Mouse (Mus musculus): Measurements from ENCODE around the gene Hist1h3c. TPM values are rescaled to one million over a fixed set of nuclear protein-coding genes. Genes with fewer than 3 reads are reported as not detected.

Gene Hist1h3c
- polyA plus RNA-seq, 1 experiment = 50.3 TPM

DNA sequence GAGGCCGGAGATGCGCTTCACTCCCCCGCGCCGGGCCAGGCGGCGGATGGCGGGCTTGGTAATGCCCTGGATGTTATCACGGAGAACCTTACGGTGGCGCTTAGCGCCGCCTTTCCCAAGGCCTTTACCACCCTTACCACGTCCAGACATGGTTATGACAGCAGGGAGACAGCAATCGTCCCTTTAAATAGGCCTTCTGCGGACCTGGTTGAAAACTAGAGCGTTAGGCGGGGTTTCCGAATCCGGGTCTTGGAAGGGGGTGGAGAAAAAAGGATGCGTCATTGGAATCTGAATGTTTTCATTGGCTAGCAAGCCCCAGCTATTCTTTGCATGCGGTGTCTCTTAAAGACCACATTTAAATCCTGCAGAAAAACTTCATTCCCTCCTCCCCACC lies 47.1 kb downstream of the Hist1h3c start, which contains the start of gene Hist1h4c:
Gene Hist1h4c (minus strand): TSS at position 155 of the 394 bp plus-strand sequence.
- DNase-seq (ENCODE audit: low read depth in 1 of 2, low spot score in 2 of 2) = peak; percentile 97 to 99
- under 1% methylated on average over 20 of the region's 22 CpGs for WGBS
- H3K4me3 ChIP-seq (ENCODE audit: extremely low read depth, insufficient read depth, insufficient read length) = peak within 1 kb of the TSS; percentile 52
- H3K4me1 ChIP-seq (ENCODE audit: control insufficient read depth, insufficient read depth, insufficient read length) = peaks cover 4% of the 10 kb centered on the region
- no peaks in the 10 kb centered on the region for H3K36me3 ChIP-seq (ENCODE audit: control insufficient read depth, insufficient read depth, low read length)
- no peaks in the 10 kb centered on the region for H3K27me3 ChIP-seq (ENCODE audit: control insufficient read depth, insufficient read depth, low read length)
- peak within 1 kb of the TSS; percentile 89 for H3K27ac ChIP-seq (ENCODE audit: insufficient read depth, low read length)
- no peak for TF ChIP-seq CTCF (IDR thresholded peaks at IDR 0.05; ENCODE audit: extremely low read depth, insufficient read depth, insufficient read length, insufficient replicate concordance)
- TF ChIP-seq POLR2A (IDR thresholded peaks at IDR 0.05; ENCODE audit: low read depth, low read length) = peak; percentile 100

DNA sequence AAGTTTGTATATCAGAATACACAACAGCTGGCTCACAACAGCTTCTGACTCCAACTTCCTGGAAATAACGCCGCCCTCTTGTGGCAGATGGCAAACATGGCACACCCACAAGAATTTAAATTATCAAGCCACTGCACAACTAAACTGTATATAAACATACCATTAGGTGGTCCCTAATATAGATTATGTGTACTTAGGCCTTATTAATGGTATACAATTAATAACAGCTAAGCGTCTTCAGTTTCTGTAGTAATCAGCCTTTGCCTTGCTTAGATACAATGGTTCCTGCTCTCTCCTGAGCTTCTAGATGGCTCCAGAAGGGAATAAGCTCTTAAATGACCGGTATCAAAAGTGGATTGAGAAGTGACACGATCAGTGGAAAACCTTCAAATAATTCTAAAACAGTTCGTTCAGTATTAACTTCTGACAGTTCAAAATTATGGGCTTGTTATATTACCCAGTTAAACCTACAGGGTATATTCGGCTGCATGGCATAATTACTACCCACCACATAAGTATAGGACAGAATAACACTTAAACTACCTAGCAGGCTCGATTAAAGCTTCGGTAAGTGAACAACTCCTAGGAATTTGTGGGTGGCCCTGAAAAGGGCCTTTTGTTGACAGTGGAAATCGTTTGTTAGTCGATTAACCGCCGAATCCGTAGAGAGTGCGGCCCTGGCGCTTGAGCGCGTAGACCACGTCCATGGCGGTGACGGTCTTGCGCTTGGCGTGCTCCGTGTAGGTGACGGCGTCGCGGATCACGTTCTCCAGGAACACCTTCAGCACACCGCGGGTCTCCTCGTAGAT lies 47.7 kb downstream of the Hist1h3c start:
- H3K36me3 ChIP-seq (ENCODE audit: control insufficient read depth, insufficient read depth, low read length) = no peaks in the 10 kb centered on the region
- no peaks in the 10 kb centered on the region for H3K27me3 ChIP-seq (ENCODE audit: control insufficient read depth, insufficient read depth, low read length)
- H3K27ac ChIP-seq (ENCODE audit: insufficient read depth, low read length) = peak overlapping the region; percentile 89
- peaks cover 4% of the 10 kb centered on the region for H3K4me1 ChIP-seq (ENCODE audit: control insufficient read depth, insufficient read depth, insufficient read length)
- H3K4me3 ChIP-seq (ENCODE audit: extremely low read depth, insufficient read depth, insufficient read length) = peak overlapping the region; percentile 52
- WGBS = under 1% methylated on average over 29 of the region's 32 CpGs
- DNase-seq (ENCODE audit: low read depth in 1 of 2, low spot score in 2 of 2) = peak; percentile 64 to 68
- TF ChIP-seq POLR2A (IDR thresholded peaks at IDR 0.05; ENCODE audit: low read depth, low read length) (no peak), CTCF (IDR thresholded peaks at IDR 0.05; ENCODE audit: extremely low read depth, insufficient read depth, insufficient read length, insufficient replicate concordance) (peak; percentile 52; the same call in 1 of the 2 replicates)

DNA sequence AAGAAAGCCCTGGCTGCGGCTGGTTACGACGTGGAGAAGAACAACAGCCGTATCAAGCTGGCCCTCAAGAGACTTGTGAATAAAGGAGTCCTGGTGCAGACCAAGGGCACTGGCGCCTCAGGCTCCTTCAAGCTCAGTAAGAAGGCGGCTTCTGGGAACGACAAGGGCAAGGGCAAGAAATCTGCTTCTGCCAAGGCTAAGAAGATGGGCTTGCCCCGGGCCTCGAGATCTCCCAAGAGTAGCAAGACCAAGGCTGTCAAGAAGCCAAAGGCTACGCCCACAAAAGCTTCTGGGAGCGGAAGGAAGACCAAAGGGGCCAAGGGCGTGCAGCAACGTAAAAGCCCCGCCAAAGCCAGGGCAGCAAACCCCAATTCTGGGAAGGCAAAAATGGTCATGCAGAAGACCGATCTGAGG lies 49.3 kb downstream of the Hist1h3c start:
- TF ChIP-seq POLR2A (IDR thresholded peaks at IDR 0.05; ENCODE audit: low read depth, low read length) (no peak), CTCF (IDR thresholded peaks at IDR 0.05; ENCODE audit: extremely low read depth, insufficient read depth, insufficient read length, insufficient replicate concordance) (no peak)
- H3K27me3 ChIP-seq (ENCODE audit: control insufficient read depth, insufficient read depth, low read length) = no peaks in the 10 kb centered on the region
- H3K36me3 ChIP-seq (ENCODE audit: control insufficient read depth, insufficient read depth, low read length) = no peaks in the 10 kb centered on the region
- H3K4me3 ChIP-seq (ENCODE audit: extremely low read depth, insufficient read depth, insufficient read length) = no peak overlapping the region
- DNase-seq (ENCODE audit: low read depth in 1 of 2, low spot score in 2 of 2) = no peak
- 58% methylated on average over 15 of the region's 15 CpGs for WGBS
- 0 out of 2 replicates have a peak overlapping the region, but pooled peaks have one; percentile 2 for H3K27ac ChIP-seq (ENCODE audit: insufficient read depth, low read length)
- H3K4me1 ChIP-seq (ENCODE audit: control insufficient read depth, insufficient read depth, insufficient read length) = peaks cover 4% of the 10 kb centered on the region

DNA sequence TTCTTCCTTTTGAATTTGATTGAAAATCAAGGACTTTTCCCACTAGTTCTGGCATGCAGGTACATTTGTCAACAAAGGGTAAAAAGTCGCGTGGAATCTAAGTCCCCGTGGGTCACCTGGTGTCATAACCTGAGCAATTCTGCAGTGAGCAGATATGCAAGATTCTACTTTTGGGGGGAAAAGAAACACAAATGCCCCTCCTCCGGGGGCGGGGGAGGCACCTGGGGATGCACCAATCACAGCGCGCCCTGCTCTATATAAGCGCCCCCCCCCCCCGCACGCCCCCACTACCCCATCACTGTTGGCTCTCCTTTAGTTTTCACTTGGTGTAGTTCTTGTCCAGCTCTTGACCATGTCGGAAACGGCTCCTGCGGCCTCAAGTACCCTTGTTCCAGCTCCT lies 49.9 kb downstream of the Hist1h3c start, which contains the start of gene Hist1h1t:
Gene Hist1h1t (plus strand): TSS at position 301 of the 400 bp plus-strand sequence.
- 72% methylated on average over 13 of the region's 13 CpGs for WGBS
- Histone ChIP-seq H3K27ac (ENCODE audit: insufficient read depth, low read length) (0 out of 2 replicates have a peak within 1 kb of the TSS, but pooled peaks have one; percentile 2), H3K4me3 (ENCODE audit: extremely low read depth, insufficient read depth, insufficient read length) (no peak within 1 kb of the TSS), H3K27me3 (ENCODE audit: control insufficient read depth, insufficient read depth, low read length) (no peaks in the 10 kb centered on the region), H3K36me3 (ENCODE audit: control insufficient read depth, insufficient read depth, low read length) (no peaks in the 10 kb centered on the region), H3K4me1 (ENCODE audit: control insufficient read depth, insufficient read depth, insufficient read length) (peaks cover 4% of the 10 kb centered on the region)
- no peak for DNase-seq (ENCODE audit: low read depth in 1 of 2, low spot score in 2 of 2)
- TF ChIP-seq CTCF (IDR thresholded peaks at IDR 0.05; ENCODE audit: extremely low read depth, insufficient read depth, insufficient read length, insufficient replicate concordance) (no peak), POLR2A (IDR thresholded peaks at IDR 0.05; ENCODE audit: low read depth, low read length) (no peak)

Other genes starting within 250 kb of the Hist1h3c start
- 26.5 and 53.6 TPM in 2 replicates for gene Hist1h4h, start 214.6 kb downstream of the Hist1h3c start, polyA plus RNA-seq (2012; rRNA removed)
- gene Hist1h2af, start 211.7 kb downstream of the Hist1h3c start, polyA plus RNA-seq (2012; rRNA removed) = 733 and 772 TPM in 2 replicates
- gene Hist1h3g, start 210.2 kb downstream of the Hist1h3c start, polyA plus RNA-seq (2012; rRNA removed) = 34.4 and 52.1 TPM in 2 replicates
- 4.9 and 8.4 TPM in 2 replicates for gene Hist1h2bh, start 202.2 kb downstream of the Hist1h3c start, polyA plus RNA-seq (2012; rRNA removed)
- gene Hist1h3f, start 201.6 kb downstream of the Hist1h3c start, polyA plus RNA-seq (2012; rRNA removed) = 10.2 and 16.1 TPM in 2 replicates
- 24.8 and 33.8 TPM in 2 replicates for gene Hist1h4f, start 194.0 kb downstream of the Hist1h3c start, polyA plus RNA-seq (2012; rRNA removed)
- gene Hist1h1d, start 192.3 kb downstream of the Hist1h3c start, polyA plus RNA-seq (2012; rRNA removed) = 0.30 and 0.39 TPM in 2 replicates
- 36.8 and 50.5 TPM in 2 replicates for gene Hist1h3e, start 183.2 kb downstream of the Hist1h3c start, polyA plus RNA-seq (2012; rRNA removed)
- 15.5 and 23.4 TPM in 2 replicates for gene Hist1h2ae, start 174.4 kb downstream of the Hist1h3c start, polyA plus RNA-seq (2012; rRNA removed)
- 57.5 and 66.9 TPM in 2 replicates for gene Hist1h2bg, start 174.2 kb downstream of the Hist1h3c start, polyA plus RNA-seq (2012; rRNA removed)
- gene Hist1h2bf, start 171.4 kb downstream of the Hist1h3c start, polyA plus RNA-seq (2012; rRNA removed) = 26.2 and 28.3 TPM in 2 replicates
- 12.2 and 23.2 TPM in 2 replicates for gene Hist1h2ad, start 171.2 kb downstream of the Hist1h3c start, polyA plus RNA-seq (2012; rRNA removed)
- 20.9 and 27.9 TPM in 2 replicates for gene Hist1h3d, start 169.8 kb downstream of the Hist1h3c start, polyA plus RNA-seq (2012; rRNA removed)
- gene Hist1h4d, start 164.0 kb downstream of the Hist1h3c start, polyA plus RNA-seq (2012; rRNA removed) = 19.1 and 20.9 TPM in 2 replicates
- 2.8 and 3.8 TPM in 2 replicates for gene Hist1h2be, start 124.5 kb downstream of the Hist1h3c start, polyA plus RNA-seq (2012; rRNA removed)
- gene Hist1h1e, start 123.0 kb downstream of the Hist1h3c start, polyA plus RNA-seq (2012; rRNA removed) = 2.9 and 3.7 TPM in 2 replicates
- gene Hist1h2ac, start 61.7 kb downstream of the Hist1h3c start, polyA plus RNA-seq (2012; rRNA removed) = 1.2 and 2.0 TPM in 2 replicates
- gene Hist1h2bc, start 61.4 kb downstream of the Hist1h3c start, polyA plus RNA-seq (2012; rRNA removed) = 41.8 and 44.4 TPM in 2 replicates
- not detected in 2 replicates for gene Hist1h1t, start 49.8 kb downstream of the Hist1h3c start, polyA plus RNA-seq (2012; rRNA removed)
- gene Hist1h4c, start 47.1 kb downstream of the Hist1h3c start, polyA plus RNA-seq (2012; rRNA removed) = 20.0 and 33.6 TPM in 2 replicates
- gene Hfe, start 34.7 kb downstream of the Hist1h3c start, polyA plus RNA-seq (2012; rRNA removed) = 20.7 and 26.1 TPM in 2 replicates
- 20.9 and 25.5 TPM in 2 replicates for gene Hist1h1c, start 6.8 kb downstream of the Hist1h3c start, polyA plus RNA-seq (2012; rRNA removed)
- gene Hist1h2bb, start 1.1 kb upstream of the Hist1h3c start, polyA plus RNA-seq (2012; rRNA removed) = 23.7 and 32.9 TPM in 2 replicates
- 28.4 and 40.3 TPM in 2 replicates for gene Hist1h2ab, start 5.5 kb upstream of the Hist1h3c start, polyA plus RNA-seq (2012; rRNA removed)
- 54.9 and 68.9 TPM in 2 replicates for gene Hist1h3b, start 6.7 kb upstream of the Hist1h3c start, polyA plus RNA-seq (2012; rRNA removed)
- gene Hist1h4b, start 11.4 kb upstream of the Hist1h3c start, polyA plus RNA-seq (2012; rRNA removed) = 19.0 and 27.4 TPM in 2 replicates
- gene Hist1h4a, start 15.6 kb upstream of the Hist1h3c start, polyA plus RNA-seq (2012; rRNA removed) = 16.1 and 29.5 TPM in 2 replicates
- 38.4 and 54.1 TPM in 2 replicates for gene Hist1h3a, start 16.8 kb upstream of the Hist1h3c start, polyA plus RNA-seq (2012; rRNA removed)
- 1.3 and 1.5 TPM in 2 replicates for gene Hist1h1a, start 18.1 kb upstream of the Hist1h3c start, polyA plus RNA-seq (2012; rRNA removed)
- gene Trim38, start 24.3 kb upstream of the Hist1h3c start, polyA plus RNA-seq (2012; rRNA removed) = not detected in 2 replicates
- gene Slc17a2, start 61.4 kb upstream of the Hist1h3c start, polyA plus RNA-seq (2012; rRNA removed) = not detected in 2 replicates
- 0.06 TPM in 1 of 2 replicates, not detected in the other for gene Slc17a3, start 93.8 kb upstream of the Hist1h3c start, polyA plus RNA-seq (2012; rRNA removed)
- gene Slc17a1, start 122.1 kb upstream of the Hist1h3c start, polyA plus RNA-seq (2012; rRNA removed) = 0.11 TPM in 1 of 2 replicates, not detected in the other
- gene Slc17a4, start 169.4 kb upstream of the Hist1h3c start, polyA plus RNA-seq (2012; rRNA removed) = 0.07 and 0.13 TPM in 2 replicates
- not detected in 2 replicates for gene Hist1h2ba, start 188.6 kb upstream of the Hist1h3c start, polyA plus RNA-seq (2012; rRNA removed)
- gene Hist1h2aa, start 188.9 kb upstream of the Hist1h3c start, polyA plus RNA-seq (2012; rRNA removed) = not detected in 2 replicates
- gene Scgn, start 245.6 kb upstream of the Hist1h3c start, polyA plus RNA-seq (2012; rRNA removed) = not detected in 2 replicates

Measured in spleen, adult 2 months (tissue).